Mouse (Mus musculus) testis, adult 2 months (tissue): ENCODE measurements around the gene Rbm6. TPM values are rescaled to one million over a fixed set of nuclear protein-coding genes. Genes with fewer than 3 reads are reported as not detected.

Experiments
- H3K27ac ChIP-seq: fragments of 200-500 bp; 2 replicates; pipeline ENCODE4 v1.5.1; 2012; ENCODE audit warnings: low read depth, low read length; ENCODE audit not compliant: control insufficient read depth, insufficient read depth
- H3K27me3 ChIP-seq: fragments of 200-500 bp; 2 replicates; pipeline ENCODE4 v1.6.1; 2012; ENCODE audit warnings: mild to moderate bottlenecking, low read length, moderate library complexity; ENCODE audit not compliant: control insufficient read depth, insufficient read depth
- H3K36me3 ChIP-seq: fragments of 200-500 bp; 2 replicates; pipeline ENCODE4 v1.6.1; 2012; ENCODE audit warnings: mild to moderate bottlenecking, low read length; ENCODE audit not compliant: control insufficient read depth, insufficient read depth
- H3K4me1 ChIP-seq: fragments of 200-500 bp; 2 replicates; pipeline ENCODE4 v1.6.1; 2012; ENCODE audit warnings: low read length; ENCODE audit not compliant: control insufficient read depth, insufficient read depth
- H3K4me3 ChIP-seq: fragments of 200-500 bp; 2 replicates; pipeline ENCODE4 v1.5.1; 2012; ENCODE audit warnings: low read depth, mild to moderate bottlenecking, low read length, moderate library complexity, mixed read lengths; ENCODE audit not compliant: control insufficient read depth
- CTCF ChIP-seq: fragments of 200-500 bp; IDR thresholded peaks from 2 replicates; pipeline ENCODE4 v1.5.1; 2012; ENCODE audit warnings: low read depth, mild to moderate bottlenecking, inconsistent platforms, low read length, moderate library complexity; ENCODE audit not compliant: control insufficient read depth, insufficient read depth, insufficient replicate concordance
- POLR2A ChIP-seq: fragments of 200-500 bp; IDR thresholded peaks from 2 replicates; pipeline ENCODE4 v1.6.1; 2012; ENCODE audit warnings: low read depth, mild to moderate bottlenecking, inconsistent platforms, low read length, moderate library complexity; ENCODE audit not compliant: control insufficient read depth
- polyA plus RNA-seq: library from polyadenylated mRNA; depleted of rRNA; stranded (reverse); fragments of >200 nt; gene quantifications from 2 replicates; pipeline ENCODE4 v1.2.3, GENCODE M21; 2012

Rbm6 gene
- polyA plus RNA-seq, 1 experiment = 28.1 TPM

- TF ChIP-seq POLR2A (no peak), CTCF (no peak)
- H3K36me3 ChIP-seq = no peaks in the 10 kb centered on the region; the same call in 1 of the 2 replicates
- H3K4me1 ChIP-seq = peaks cover 3% of the 10 kb centered on the region; the same call in 1 of the 2 replicates
- no peaks in the 10 kb centered on the region for H3K27me3 ChIP-seq
- H3K4me3 ChIP-seq = no peak overlapping the region
- H3K27ac ChIP-seq = no peak overlapping the region
Measured at GRCm38 (mm10) chr9:107735356-107736184, 137.5 kb downstream of the Rbm6 start.

GRCm38 (mm10) chr9:107734567-107734971 lies 138.5 kb downstream of the Rbm6 start:
- peaks cover 3% of the 10 kb centered on the region for H3K4me1 ChIP-seq
- no peak overlapping the region for H3K4me3 ChIP-seq

GRCm38 (mm10) chr9:107729709-107730108 lies 143.3 kb downstream of the Rbm6 start:
- H3K4me1 ChIP-seq = peaks cover 4% of the 10 kb centered on the region
- no peaks in the 10 kb centered on the region for H3K36me3 ChIP-seq
- H3K27ac ChIP-seq = no peak overlapping the region
- TF ChIP-seq POLR2A (no peak), CTCF (no peak)
- no peaks in the 10 kb centered on the region for H3K27me3 ChIP-seq
- H3K4me3 ChIP-seq = no peak overlapping the region

More at GRCm38 (mm10) chr9:107734567-107734971, 138.5 kb downstream of the Rbm6 start:
- Histone ChIP-seq H3K36me3 (no peaks in the 10 kb centered on the region), H3K27me3 (no peaks in the 10 kb centered on the region), H3K27ac (no peak overlapping the region)
- TF ChIP-seq CTCF = no peak
- TF ChIP-seq POLR2A = no peak

- H3K4me3 ChIP-seq = no peak overlapping the region
- H3K27me3 ChIP-seq = no peaks in the 10 kb centered on the region
- H3K4me1 ChIP-seq = peaks cover 4% of the 10 kb centered on the region
- TF ChIP-seq POLR2A (no peak), CTCF (no peak)
- no peaks in the 10 kb centered on the region for H3K36me3 ChIP-seq
- H3K27ac ChIP-seq = no peak overlapping the region
Measured at GRCm38 (mm10) chr9:107728919-107729670, 143.9 kb downstream of the Rbm6 start.

- no peaks in the 10 kb centered on the region for H3K36me3 ChIP-seq
- H3K27me3 ChIP-seq = no peaks in the 10 kb centered on the region
- peaks cover 9% of the 10 kb centered on the region for H3K4me1 ChIP-seq
- no peak for TF ChIP-seq CTCF
- no peak for TF ChIP-seq POLR2A
- H3K4me3 ChIP-seq = no peak overlapping the region
- no peak overlapping the region for H3K27ac ChIP-seq
Measured at GRCm38 (mm10) chr9:107727041-107727440, 146.0 kb downstream of the Rbm6 start.

- Histone ChIP-seq H3K4me3 (no peak overlapping the region), H3K36me3 (no peaks in the 10 kb centered on the region), H3K4me1 (peaks cover 9% of the 10 kb centered on the region), H3K27me3 (no peaks in the 10 kb centered on the region), H3K27ac (no peak overlapping the region)
- TF ChIP-seq POLR2A (no peak), CTCF (no peak)
Measured at GRCm38 (mm10) chr9:107724796-107725195, 148.2 kb downstream of the Rbm6 start.
